In the genomic region with DNA sequence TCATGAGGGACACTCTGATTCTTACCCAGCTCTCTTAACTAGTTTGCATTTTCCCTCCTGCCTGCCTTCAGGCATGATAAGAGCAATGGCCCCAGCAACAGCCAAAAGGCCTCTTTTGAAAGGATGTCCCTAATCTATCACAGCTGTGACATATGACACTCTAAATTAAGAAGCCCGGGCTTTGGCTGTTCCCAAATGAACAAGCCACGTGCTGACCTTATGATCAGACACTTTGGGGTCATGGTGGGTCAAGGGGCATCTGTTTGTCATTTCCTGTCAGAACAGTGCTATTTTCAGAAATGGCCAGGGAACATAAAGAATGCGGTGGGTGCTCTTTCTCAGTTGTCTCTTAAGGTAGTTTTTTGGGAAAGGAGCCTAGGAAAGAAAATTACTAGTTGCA, we compare ENCODE assay signal across 10 mouse cellular contexts.
DNase-seq lines count a peak whose midpoint lies in the region; ATAC-seq and TF ChIP-seq lines count a peak whose summit lies in the region.
"Had no signal": no experiment of that assay in that cellular context is flagged by ENCODE, and none has a peak within 500 bp of the region (broad histone marks: within the 10 kb centered on the region; RNA-seq: fewer than 3 reads in every experiment).

No protein-coding gene starts in this region.

- intact Hi-C loops in heart, adult 2 months (cut with DNase I) = loop anchor here (5.0 kb wide), 1 partner anchor 72 kb away; no protein-coding TSS in a partner anchor

- H3K27ac ChIP-seq in kidney, adult 2 months (ENCODE audit: insufficient read depth, low read depth, low read length) = no peak overlapping the region
- H3K27ac ChIP-seq in kidney, embryonic 14.5 days (ENCODE audit: low read depth, low read length) = no peak overlapping the region
- H3K27ac ChIP-seq in heart, adult 2 months = peak overlapping the region; percentile 84
- H3K27ac ChIP-seq in liver, embryonic 11.5 days (ENCODE audit: low read depth, low read length) = no peak overlapping the region
- H3K27ac ChIP-seq: neural tube, embryonic 13.5 days had no signal

- no peaks in the 10 kb centered on the region for H3K27me3 ChIP-seq in kidney, adult 2 months (replicated peaks; ENCODE audit: control insufficient read depth, insufficient read depth, low read length)
- H3K27me3 ChIP-seq in kidney, embryonic 14.5 days (ENCODE audit: control insufficient read depth, insufficient read depth, low read length) = no peaks in the 10 kb centered on the region
- H3K27me3 ChIP-seq in heart, adult 2 months (ENCODE audit: control insufficient read depth, insufficient read depth, low read length) = no peaks in the 10 kb centered on the region
- no peaks in the 10 kb centered on the region for H3K27me3 ChIP-seq in liver, embryonic 11.5 days (replicated peaks; ENCODE audit: control insufficient read depth, insufficient read depth, low read length)
- H3K27me3 ChIP-seq: neural tube, embryonic 13.5 days had no signal

- H3K36me3 ChIP-seq in kidney, adult 2 months (ENCODE audit: control insufficient read depth, insufficient read depth, low read length) = no peaks in the 10 kb centered on the region
- H3K36me3 ChIP-seq in kidney, embryonic 14.5 days (ENCODE audit: control insufficient read depth, insufficient read depth, low read length) = no peaks in the 10 kb centered on the region
- H3K36me3 ChIP-seq in heart, adult 2 months (ENCODE audit: control insufficient read depth, insufficient read depth, low read length) = peaks cover 4% of the 10 kb centered on the region; the same call in 1 of the 2 replicates
- H3K36me3 ChIP-seq in liver, embryonic 11.5 days (ENCODE audit: control insufficient read depth, insufficient read depth, low read length) = no peaks in the 10 kb centered on the region
- H3K36me3 ChIP-seq: neural tube, embryonic 13.5 days had no signal

- ATAC-seq in kidney, embryonic 14.5 days (ENCODE audit: low FRiP score, low TSS enrichment) = no peak
- ATAC-seq in liver, embryonic 11.5 days (replicated peaks; ENCODE audit: low FRiP score) = no peak

- WGBS in kidney, adult 2 months = 43% methylated on average over 3 of the region's 3 CpGs
- WGBS in kidney, embryonic 14.5 days = 17% methylated on average over 3 of the region's 3 CpGs
- 3% methylated on average over 3 of the region's 3 CpGs for WGBS in heart, adult 2 months
- 14% methylated on average over 3 of the region's 3 CpGs for WGBS in liver, embryonic 11.5 days

- no peaks in the 10 kb centered on the region for H3K79me2 ChIP-seq in heart, adult 2 months (replicated peaks; ENCODE audit: control insufficient read depth, insufficient read depth, low read length)

- H3K9me3 ChIP-seq in kidney, embryonic 14.5 days (ENCODE audit: control insufficient read depth, low read length) = no peaks in the 10 kb centered on the region
- H3K9me3 ChIP-seq in liver, embryonic 11.5 days (ENCODE audit: control insufficient read depth, low read length) = no peaks in the 10 kb centered on the region
- H3K9me3 ChIP-seq: neural tube, embryonic 13.5 days had no signal

- no peak overlapping the region for H3K4me2 ChIP-seq in kidney, embryonic 14.5 days (replicated peaks; ENCODE audit: low read depth, low read length)
- no peak overlapping the region for H3K4me2 ChIP-seq in liver, embryonic 11.5 days
- H3K4me2 ChIP-seq: neural tube, embryonic 13.5 days had no signal

- peak; percentile 65 for DNase-seq in kidney, adult 2 months
- DNase-seq in heart, adult 2 months = peak; percentile 54 to 66
- DNase-seq in hindlimb bud, embryonic 11.5 days (ENCODE audit: extremely low spot score, low read depth, low spot score) = peak; percentile 83
- DNase-seq in mesoderm, embryonic 11.5 days (ENCODE audit: low read depth, low spot score) = peak; percentile 70
- DNase-seq in cerebellum, postnatal 25 days = no peak
- DNase-seq in liver, embryonic 11.5 days (ENCODE audit: low spot score) = no peak
- DNase-seq: gastrocnemius, postnatal 10 days; left cerebral cortex, postnatal 4 days had no signal

- TF ChIP-seq CTCF in kidney, adult 2 months (conservative IDR thresholded peaks at IDR 0.05; ENCODE audit: insufficient read depth, insufficient read length, low read depth, low read length) = no peak
- no peak for TF ChIP-seq CTCF in heart, adult 2 months (IDR thresholded peaks at IDR 0.05)

- H3K9ac ChIP-seq in kidney, embryonic 14.5 days (ENCODE audit: low read depth, low read length) = no peak overlapping the region
- H3K9ac ChIP-seq in heart, adult 2 months (ENCODE audit: low read depth, low read length) = no peak overlapping the region
- H3K9ac ChIP-seq in liver, embryonic 11.5 days (ENCODE audit: low read depth, low read length) = no peak overlapping the region
- H3K9ac ChIP-seq: neural tube, embryonic 13.5 days had no signal

- no peaks in the 10 kb centered on the region for H3K4me1 ChIP-seq in kidney, adult 2 months (ENCODE audit: control insufficient read depth, insufficient read depth, low read length)
- H3K4me1 ChIP-seq in kidney, embryonic 14.5 days (ENCODE audit: control insufficient read depth, insufficient read depth, low read length) = no peaks in the 10 kb centered on the region
- peaks cover 7% of the 10 kb centered on the region for H3K4me1 ChIP-seq in heart, adult 2 months (ENCODE audit: control insufficient read depth, insufficient read depth, low read length)
- peaks cover 2% of the 10 kb centered on the region; the same call in 1 of the 2 replicates for H3K4me1 ChIP-seq in liver, embryonic 11.5 days (replicated peaks; ENCODE audit: control insufficient read depth, insufficient read depth, low read length)
- H3K4me1 ChIP-seq: neural tube, embryonic 13.5 days had no signal

- TF ChIP-seq EP300 in heart, adult 2 months (IDR thresholded peaks at IDR 0.05; ENCODE audit: insufficient read depth, low read depth, low read length) = peak; percentile 80

- no peak for TF ChIP-seq POLR2A in kidney, adult 2 months (IDR thresholded peaks at IDR 0.05; ENCODE audit: low read depth, low read length)
- TF ChIP-seq POLR2A in heart, adult 2 months (IDR thresholded peaks at IDR 0.05; ENCODE audit: insufficient read depth, low read depth, low read length) = no peak

- no peak overlapping the region for H3K4me3 ChIP-seq in kidney, adult 2 months (ENCODE audit: insufficient read depth, low read depth, low read length)
- H3K4me3 ChIP-seq in kidney, embryonic 14.5 days (ENCODE audit: low read length) = no peak overlapping the region
- no peak overlapping the region for H3K4me3 ChIP-seq in heart, adult 2 months
- H3K4me3 ChIP-seq in liver, embryonic 11.5 days (ENCODE audit: low read depth, low read length) = no peak overlapping the region
- H3K4me3 ChIP-seq: neural tube, embryonic 13.5 days had no signal

Comparison
In these comparisons a context has a peak if more than half of its experiments do, and no peak if none do; other contexts are left out.
1. DNase-seq: peak in kidney, adult 2 months (single experiment), heart, adult 2 months (2 of 2), hindlimb bud, embryonic 11.5 days (single experiment) and mesoderm, embryonic 11.5 days (single experiment); none in cerebellum, postnatal 25 days (0 of 2) and liver, embryonic 11.5 days (single experiment).